Mouse (Mus musculus): ENCODE measurements around the gene Kctd17. TPM values are rescaled to one million over a fixed set of nuclear protein-coding genes. Genes with fewer than 3 reads are reported as not detected.
A peak's percentile ranks its signal among the peaks of the same experiment; 100 is the strongest.

Kctd17 gene
- 10 to 100 TPM; 34.6 to 41.4 TPM for total RNA-seq (2021)
- long read RNA-seq, experiment 1, partial matches to known transcripts, result 10 of 22 reads
- long read RNA-seq, experiment 1, other reads (novel, unspliced or antisense), result 9 of 22 reads
- long read RNA-seq, experiment 2, partial matches to known transcripts, result 18 of 23 reads
- long read RNA-seq, experiment 2, other reads (novel, unspliced or antisense), result 1 of 23 reads

GRCm38 (mm10) chr15:78428391-78429138 lies at the start of gene Kctd17:
Gene Kctd17, plus strand, starts transcription at chr15:78428564.
- intact Hi-C loops (cut with DNase I; ENCODE audit: low total_unique reads), result no loop called here
- DNase-seq, result peak; percentile 87

- no peak for DNase-seq
- intact Hi-C loops (cut with DNase I; ENCODE audit: low total_unique reads), result no loop called here
Measured at GRCm38 (mm10) chr15:78380208-78380607, 48.2 kb upstream of the Kctd17 start.

GRCm38 (mm10) chr15:78380741-78381140 lies 47.6 kb upstream of the Kctd17 start:
- DNase-seq, result no peak
- intact Hi-C loops (cut with DNase I; ENCODE audit: low total_unique reads), result no loop called here

GRCm38 (mm10) chr15:78382115-78382514 lies 46.2 kb upstream of the Kctd17 start:
- intact Hi-C loops (cut with DNase I; ENCODE audit: low total_unique reads), result no loop called here
- no peak for DNase-seq

GRCm38 (mm10) chr15:78383450-78384219 lies 44.7 kb upstream of the Kctd17 start:
- no peak for DNase-seq

GRCm38 (mm10) chr15:78384220-78385116 lies 43.9 kb upstream of the Kctd17 start:
- intact Hi-C loops (cut with DNase I; ENCODE audit: low total_unique reads), result no loop called here
- DNase-seq, result no peak

More at GRCm38 (mm10) chr15:78383450-78384219, 44.7 kb upstream of the Kctd17 start:
- intact Hi-C loops (cut with DNase I; ENCODE audit: low total_unique reads), result no loop called here

GRCm38 (mm10) chr15:78385564-78385963 lies 42.8 kb upstream of the Kctd17 start:
- no peak for DNase-seq
- intact Hi-C loops (cut with DNase I; ENCODE audit: low total_unique reads), result no loop called here

- intact Hi-C loops (cut with DNase I; ENCODE audit: low total_unique reads), result no loop called here
- DNase-seq, result no peak
Measured at GRCm38 (mm10) chr15:78390855-78391254, 37.5 kb upstream of the Kctd17 start.

- intact Hi-C loops (cut with DNase I; ENCODE audit: low total_unique reads), result no loop called here
- DNase-seq, result no peak
Measured at GRCm38 (mm10) chr15:78395478-78395962, 32.8 kb upstream of the Kctd17 start, which contains the start of gene Tex33. Gene Tex33, minus strand, starts transcription at chr15:78395912.

- intact Hi-C loops (cut with DNase I; ENCODE audit: low total_unique reads), result no loop called here
- peak; percentile 39 for DNase-seq
Measured at GRCm38 (mm10) chr15:78401345-78401744, 27.0 kb upstream of the Kctd17 start.

- intact Hi-C loops (cut with DNase I; ENCODE audit: low total_unique reads), result no loop called here
- peak; percentile 69 for DNase-seq
Measured at GRCm38 (mm10) chr15:78401921-78402320, 26.4 kb upstream of the Kctd17 start.

- peak; percentile 32 for DNase-seq
Measured at GRCm38 (mm10) chr15:78402423-78402822, 25.9 kb upstream of the Kctd17 start.

GRCm38 (mm10) chr15:78403301-78403741 lies 25.0 kb upstream of the Kctd17 start:
- intact Hi-C loops (cut with DNase I; ENCODE audit: low total_unique reads), result no loop called here
- DNase-seq, result no peak

More at GRCm38 (mm10) chr15:78402423-78402822, 25.9 kb upstream of the Kctd17 start:
- intact Hi-C loops (cut with DNase I; ENCODE audit: low total_unique reads), result no loop called here

- peak; percentile 34 for DNase-seq
- intact Hi-C loops (cut with DNase I; ENCODE audit: low total_unique reads), result no loop called here
Measured at GRCm38 (mm10) chr15:78403896-78404295, 24.5 kb upstream of the Kctd17 start.

- intact Hi-C loops (cut with DNase I; ENCODE audit: low total_unique reads), result no loop called here
- no peak for DNase-seq
Measured at GRCm38 (mm10) chr15:78405098-78405497, 23.3 kb upstream of the Kctd17 start.

GRCm38 (mm10) chr15:78405517-78406211 lies 22.7 kb upstream of the Kctd17 start, which contains the start of gene Tst:
Gene Tst, minus strand, starts transcription at chr15:78405907.
- DNase-seq, result peak; percentile 85
- intact Hi-C loops (cut with DNase I; ENCODE audit: low total_unique reads), result no loop called here

GRCm38 (mm10) chr15:78406293-78406934 lies 21.9 kb upstream of the Kctd17 start, which contains the start of gene Mpst:
Gene Mpst, plus strand, starts transcription at chr15:78406416.
- intact Hi-C loops (cut with DNase I; ENCODE audit: low total_unique reads), result no loop called here
- peak; percentile 92 for DNase-seq

GRCm38 (mm10) chr15:78409570-78410052 lies 18.8 kb upstream of the Kctd17 start:
- intact Hi-C loops (cut with DNase I; ENCODE audit: low total_unique reads), result no loop called here
- no peak for DNase-seq
